Mouse (Mus musculus) adrenal gland, adult 2 months (tissue): ENCODE measurements around the gene Serinc5. TPM values are rescaled to one million over a fixed set of nuclear protein-coding genes. Genes with fewer than 3 reads are reported as not detected.

Source experiments
- DNase-seq: peaks from one replicate; pipeline ENCODE4 v3.0.0; 2021
- polyA plus RNA-seq: library from polyadenylated mRNA; depleted of rRNA; stranded (reverse); fragments of >200 nt; gene quantifications from 2 replicates; pipeline ENCODE4 v1.2.3, GENCODE M21; 2012
- total RNA-seq, 2 experiments: library from RNA; stranded (reverse); gene quantifications; 2 replicates each; pipeline ENCODE4 v1.2.3; 2021

The Serinc5 gene
- total and polyA plus RNA-seq, 3 experiments: 20.0 to 119 (median 39.4) TPM

- peak; percentile 41 for DNase-seq
Measured at GRCm38 (mm10) chr13:92704189-92704588, 93.3 kb downstream of the Serinc5 start.

DNA sequence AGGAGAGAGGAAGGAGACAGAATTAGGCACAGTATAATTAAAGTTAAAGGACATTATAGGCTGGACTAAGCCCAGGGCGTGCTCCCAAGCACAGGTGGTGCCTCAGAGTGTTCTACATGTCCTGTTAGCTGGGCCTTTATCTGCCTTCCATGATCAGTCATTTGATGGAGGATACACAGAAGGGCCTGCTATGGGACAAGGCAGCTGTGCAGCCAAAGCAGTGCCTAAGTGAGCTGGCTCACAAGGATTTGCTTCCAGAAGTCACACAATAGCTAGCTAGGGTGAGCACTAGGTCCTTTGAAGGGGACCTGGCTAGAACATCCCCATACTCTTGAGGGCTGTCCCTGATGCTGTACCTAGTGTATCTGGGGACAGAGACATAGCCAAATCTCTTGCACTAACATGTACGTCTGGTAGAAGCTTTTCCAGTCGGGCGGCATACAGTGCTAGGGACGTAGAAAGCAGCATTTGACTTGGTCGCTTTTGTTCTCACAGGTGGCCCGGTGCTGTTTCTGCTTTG lies 94.2 kb downstream of the Serinc5 start:
- DNase-seq: no peak

DNA sequence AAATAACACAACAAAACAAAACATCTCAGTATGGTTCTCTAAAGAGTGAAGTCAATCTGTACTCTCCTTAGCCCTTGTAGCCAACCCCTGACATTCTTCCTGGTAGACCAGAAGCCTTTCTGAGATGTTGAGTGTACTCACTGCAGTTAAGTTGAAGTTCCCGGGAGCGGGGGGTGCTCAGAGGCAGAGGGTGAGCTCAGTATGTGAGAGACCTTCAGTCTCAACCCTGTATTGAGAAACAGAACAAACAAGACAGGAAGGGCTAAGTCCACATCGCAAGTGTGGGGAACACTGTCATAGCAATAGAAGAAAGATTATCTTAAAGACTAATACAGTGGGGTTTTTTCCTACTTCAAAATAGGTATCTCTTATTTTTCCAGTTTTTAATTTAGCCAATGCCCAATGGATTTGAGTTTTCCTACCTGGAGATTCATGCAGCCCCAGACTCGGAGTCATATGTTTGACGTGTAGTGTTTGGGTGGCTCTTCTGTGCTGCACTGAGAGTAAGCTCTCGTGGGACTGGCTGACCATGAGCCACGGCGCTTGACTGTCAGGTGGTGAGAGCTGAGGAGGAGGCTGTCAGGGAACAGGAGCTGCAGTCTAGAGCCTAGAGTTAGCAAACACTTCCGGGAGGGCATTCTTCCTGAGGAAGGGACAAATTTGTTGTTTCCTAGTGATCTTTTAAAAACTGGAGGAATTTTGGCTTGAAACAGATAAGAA lies 95.6 kb downstream of the Serinc5 start:
- DNase-seq: no peak

GRCm38 (mm10) chr13:92707941-92708340 lies 97.0 kb downstream of the Serinc5 start:
- no peak for DNase-seq

DNA sequence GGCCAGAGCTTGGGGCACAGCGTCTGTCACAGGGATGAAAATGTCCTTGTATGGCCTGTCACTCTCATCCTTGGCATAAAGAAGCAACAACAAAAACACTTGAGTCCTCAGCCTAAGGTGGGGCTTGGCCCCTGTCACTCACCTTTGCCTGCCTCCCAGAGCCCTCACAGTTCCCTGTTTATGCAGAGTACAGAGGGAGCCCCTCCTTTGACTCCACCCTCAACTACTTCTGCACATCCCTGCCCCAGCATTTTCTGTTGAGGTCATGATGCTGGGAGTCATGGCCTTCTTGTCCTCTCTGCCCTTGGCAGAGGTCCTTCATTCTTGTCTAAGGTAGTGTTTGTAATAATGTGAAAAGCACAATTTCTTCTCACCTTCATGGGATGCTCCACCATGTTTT lies 97.6 kb downstream of the Serinc5 start:
- DNase-seq: no peak

DNA sequence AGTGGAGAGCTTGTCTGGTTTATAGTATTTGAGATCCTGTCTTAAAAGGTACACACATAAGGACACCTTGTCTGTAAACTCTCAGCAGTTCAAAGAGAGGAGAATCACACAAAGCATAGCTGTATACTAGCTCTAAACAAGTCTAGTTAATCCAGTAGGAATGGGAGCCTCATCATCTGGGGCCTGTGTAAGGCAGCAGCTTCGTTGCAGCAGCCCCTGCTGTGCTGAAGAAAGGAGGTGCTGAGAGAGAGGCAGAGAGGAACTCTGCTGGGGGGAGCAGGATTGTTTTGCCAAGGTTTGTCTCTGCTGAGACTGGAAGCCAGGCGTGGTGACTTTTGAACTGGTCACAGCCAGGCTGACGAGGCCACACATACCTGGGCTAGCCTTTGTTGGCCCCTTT lies 98.6 kb downstream of the Serinc5 start:
- DNase-seq: no peak

- DNase-seq: no peak
Measured at GRCm38 (mm10) chr13:92710361-92710760, 99.5 kb downstream of the Serinc5 start.

DNA sequence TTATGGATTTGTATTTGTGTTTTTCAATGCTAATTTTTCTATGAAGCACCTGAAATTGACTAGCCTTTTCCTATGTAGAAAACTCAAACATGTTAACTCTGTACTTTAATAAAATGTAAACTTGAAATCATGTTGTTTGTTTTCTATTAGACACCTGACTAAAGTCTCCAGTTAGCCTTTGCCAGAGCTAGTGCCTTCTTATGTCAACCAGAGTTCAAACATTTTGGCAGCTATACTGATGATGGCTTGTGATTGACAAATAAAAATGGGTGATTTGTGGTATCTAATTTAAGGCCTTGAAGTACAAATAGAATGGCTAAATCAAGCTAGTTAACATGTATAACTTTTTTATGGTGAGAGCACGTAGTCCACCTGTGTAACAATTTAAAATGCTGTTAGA lies 100.9 kb downstream of the Serinc5 start:
- DNase-seq: no peak

DNA sequence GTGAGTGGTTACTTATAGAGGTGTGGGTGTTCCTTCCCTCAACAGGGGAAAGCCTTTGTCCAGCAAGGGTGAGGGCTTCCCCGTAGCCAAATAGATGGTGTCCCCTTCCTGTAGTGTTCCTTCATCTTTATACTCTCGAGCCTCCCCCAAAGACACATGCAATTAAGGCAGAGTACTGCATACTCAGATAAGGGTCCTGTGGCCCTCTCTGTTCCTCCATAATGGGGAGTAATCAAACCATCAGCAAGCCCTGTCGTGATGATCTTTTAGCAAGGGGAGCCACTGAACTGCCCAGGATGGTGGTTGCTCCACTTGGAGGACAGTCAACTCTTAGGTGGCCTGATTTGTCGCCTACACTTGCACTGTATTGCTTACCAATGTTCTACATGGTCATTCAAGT lies 101.7 kb downstream of the Serinc5 start:
- DNase-seq: no peak

- DNase-seq: no peak
Measured at GRCm38 (mm10) chr13:92717851-92718665, 107.2 kb downstream of the Serinc5 start.

GRCm38 (mm10) chr13:92721006-92721405 lies 110.1 kb downstream of the Serinc5 start:
- no peak for DNase-seq

GRCm38 (mm10) chr13:92722389-92722788 lies 111.5 kb downstream of the Serinc5 start:
- DNase-seq: no peak

DNA sequence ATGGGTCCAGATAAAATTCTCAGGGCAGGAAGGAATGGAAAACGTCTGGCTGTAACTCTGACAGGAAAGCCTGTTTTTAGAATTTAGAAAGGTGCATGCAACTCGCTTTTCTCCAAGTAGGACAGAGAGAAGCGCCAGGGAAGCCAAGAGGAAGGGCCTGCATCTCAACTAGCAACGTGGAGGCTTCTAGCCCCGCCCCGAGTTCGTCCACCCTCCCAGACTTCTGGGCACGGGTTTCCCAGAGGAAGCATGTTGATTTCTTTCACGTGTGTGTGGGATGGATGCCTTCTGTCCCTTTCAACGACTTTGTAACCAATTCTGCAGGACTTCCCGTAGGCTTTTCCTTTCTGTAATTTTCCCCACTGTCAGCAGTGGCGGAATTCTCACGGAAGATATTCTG lies 118.9 kb downstream of the Serinc5 start:
- DNase-seq: no peak

- DNase-seq: no peak
Measured at GRCm38 (mm10) chr13:92731811-92732210, 120.9 kb downstream of the Serinc5 start.

GRCm38 (mm10) chr13:92732836-92733235 lies 121.9 kb downstream of the Serinc5 start:
- DNase-seq: no peak

- DNase-seq: peak; percentile 64
Measured at GRCm38 (mm10) chr13:92733252-92733651, 122.4 kb downstream of the Serinc5 start.

GRCm38 (mm10) chr13:92733741-92734140 lies 122.8 kb downstream of the Serinc5 start:
- DNase-seq: no peak

DNA sequence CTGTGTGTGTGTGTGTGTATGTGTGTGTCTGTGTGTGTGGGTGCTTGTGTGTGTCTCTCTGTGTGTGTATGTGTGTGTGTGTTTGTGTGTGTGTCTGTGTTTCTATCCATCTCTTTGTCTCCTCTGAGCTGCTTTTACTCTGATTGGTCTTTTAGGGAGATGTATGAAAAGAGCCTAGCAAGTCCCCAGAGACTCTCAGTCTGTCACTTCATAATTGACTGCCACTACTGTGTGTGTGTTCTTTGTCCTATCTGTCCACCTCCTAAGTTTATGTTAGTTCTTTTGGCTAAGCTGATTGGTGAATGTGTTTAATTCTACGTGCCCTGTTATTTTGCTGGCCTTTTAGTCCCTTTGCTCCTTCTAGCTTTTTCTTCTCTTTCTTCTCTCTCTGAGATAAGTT lies 124.8 kb downstream of the Serinc5 start:
- DNase-seq: no peak

DNA sequence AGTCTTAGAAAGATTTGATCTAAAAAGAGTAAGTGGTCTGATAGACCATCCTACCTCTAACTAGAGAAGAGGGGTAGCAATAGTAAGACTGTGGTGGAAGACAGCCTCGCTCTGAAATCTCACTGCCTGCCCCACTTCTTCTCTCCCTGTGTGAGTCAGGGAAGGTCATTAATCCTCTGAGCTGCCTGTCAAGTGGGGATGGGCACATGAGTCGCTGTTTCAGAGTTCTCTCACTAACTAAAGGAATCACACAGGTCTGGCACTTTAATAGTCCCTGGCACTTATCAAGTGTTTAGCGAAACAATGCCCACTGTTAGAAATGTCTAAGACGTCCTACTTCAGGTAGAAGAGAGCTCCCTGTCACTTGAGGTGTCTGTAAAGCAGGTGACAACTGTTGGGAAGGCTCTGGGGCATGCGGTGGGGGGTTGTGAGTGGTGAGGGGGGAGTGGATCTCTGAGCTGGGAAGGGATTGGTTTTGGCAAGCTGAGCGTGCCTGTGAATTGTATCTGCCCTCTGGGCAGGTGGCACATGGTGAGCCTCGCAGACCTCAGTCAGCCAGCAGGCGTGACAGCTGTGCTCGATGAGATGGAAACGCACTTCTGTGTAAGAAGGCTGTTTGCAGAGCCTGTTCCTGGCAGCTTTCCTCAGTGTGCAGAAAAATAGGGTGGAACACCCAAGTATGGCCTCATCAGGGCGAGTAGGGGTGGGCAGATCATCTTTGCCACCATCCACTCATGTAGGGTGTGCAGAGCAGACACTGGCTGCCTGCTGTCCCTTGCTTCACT lies 125.8 kb downstream of the Serinc5 start:
- peak; percentile 45 for DNase-seq

GRCm38 (mm10) chr13:92738821-92739220 lies 127.9 kb downstream of the Serinc5 start:
- DNase-seq: no peak

DNA sequence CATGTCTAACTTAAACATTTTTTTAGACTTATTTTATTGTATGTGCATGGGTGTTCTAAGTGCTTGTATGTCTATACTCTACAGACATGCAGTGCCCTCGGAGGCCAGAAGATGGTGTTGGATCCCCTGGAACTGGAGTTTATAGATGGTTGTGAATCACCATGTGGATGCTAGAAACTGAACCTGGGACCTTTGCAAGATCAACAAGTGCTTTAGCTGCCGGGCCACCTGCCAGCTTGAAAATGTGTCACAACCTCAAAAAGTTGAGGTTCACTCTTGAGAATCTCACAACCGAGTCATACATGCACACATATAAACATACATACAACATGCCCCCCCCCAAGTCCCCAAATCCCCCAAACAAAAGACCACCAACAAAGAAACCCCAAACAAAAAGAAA lies 129.0 kb downstream of the Serinc5 start:
- DNase-seq: no peak

GRCm38 (mm10) chr13:92740671-92741270 lies 129.9 kb downstream of the Serinc5 start:
- DNase-seq: no peak
